Mouse (Mus musculus) testis, adult 2 months (tissue): Measurements from ENCODE around the gene Frmd4a.

ENCODE experiments used
- CTCF ChIP-seq: fragments of 200-500 bp; IDR thresholded peaks from 2 replicates; pipeline ENCODE4 v1.5.1; 2012; ENCODE audit warnings: low read depth, mild to moderate bottlenecking, inconsistent platforms, low read length, moderate library complexity; ENCODE audit not compliant: control insufficient read depth, insufficient read depth, insufficient replicate concordance
- POLR2A ChIP-seq: fragments of 200-500 bp; IDR thresholded peaks from 2 replicates; pipeline ENCODE4 v1.6.1; 2012; ENCODE audit warnings: low read depth, mild to moderate bottlenecking, inconsistent platforms, low read length, moderate library complexity; ENCODE audit not compliant: control insufficient read depth

DNA sequence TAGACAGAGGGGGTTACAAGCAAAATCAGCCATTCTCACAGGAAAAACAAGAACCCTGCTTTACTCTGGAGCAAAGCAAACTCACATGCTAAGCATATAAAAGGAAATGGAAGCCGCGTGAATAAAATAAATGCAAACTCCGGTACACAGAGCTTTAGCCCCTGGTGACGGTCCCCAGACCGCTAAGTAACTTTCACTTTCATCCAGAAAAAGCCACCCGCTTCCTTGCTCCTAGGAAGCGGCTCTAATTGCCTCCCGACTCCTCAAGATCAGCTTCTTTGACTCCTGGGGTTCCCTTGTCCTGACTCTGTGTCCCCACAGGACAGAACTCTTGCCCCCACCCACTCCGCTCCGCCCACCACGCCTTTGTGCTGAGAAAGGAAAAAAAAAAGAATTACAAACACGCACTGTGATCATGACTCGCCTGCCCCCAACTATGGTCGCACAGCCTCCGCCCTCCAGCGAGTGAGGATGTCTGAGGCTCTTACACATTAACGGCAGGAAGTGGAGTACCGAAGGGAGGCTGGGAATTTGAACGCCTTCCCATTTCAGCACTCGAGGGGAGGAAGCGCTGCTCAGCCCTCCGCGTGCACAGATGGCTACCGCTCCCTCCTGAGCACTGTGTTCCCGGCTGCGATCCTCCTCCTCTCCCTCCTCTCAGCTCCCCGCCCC, 541.8 kb downstream of the Frmd4a start:
- TF ChIP-seq CTCF: no peak
- TF ChIP-seq POLR2A: peak; percentile 57; the same call in 1 of the 2 replicates
